Mouse (Mus musculus) cerebellum, adult 2 months (tissue): Measurements from ENCODE around the gene Pde7b. TPM values are rescaled to one million over a fixed set of nuclear protein-coding genes. Genes with fewer than 3 reads are reported as not detected.

ENCODE experiments used
- DNase-seq, 2 experiments: peaks; one replicate each; pipeline ENCODE4 v3.0.0; 2021
- H3K27ac ChIP-seq: fragments of 200-500 bp; 2 replicates; pipeline ENCODE4 v1.5.1; 2012; ENCODE audit warnings: low read length, control low read depth, inconsistent platforms; ENCODE audit not compliant: insufficient read depth
- H3K27me3 ChIP-seq: fragments of 200-500 bp; 2 replicates; pipeline ENCODE4 v1.6.1; 2012; ENCODE audit warnings: inconsistent platforms, mild to moderate bottlenecking, low read length, moderate library complexity; ENCODE audit not compliant: control insufficient read depth, insufficient read depth
- H3K4me1 ChIP-seq: fragments of 200-500 bp; 2 replicates; pipeline ENCODE4 v1.6.1; 2011; ENCODE audit warnings: low read length; ENCODE audit not compliant: control insufficient read depth, insufficient read depth
- H3K4me3 ChIP-seq: fragments of 200-500 bp; replicated peaks from 2 replicates; pipeline ENCODE3; 2011; ENCODE audit warnings: mild to moderate bottlenecking, low read depth, low read length, control low read depth; ENCODE audit not compliant: insufficient read depth
- CTCF ChIP-seq: fragments of 200-500 bp; IDR thresholded peaks from 2 replicates; pipeline ENCODE4 v1.5.1; 2011; ENCODE audit warnings: low read depth, mild to moderate bottlenecking, control low read depth, low read length, moderate library complexity, borderline replicate concordance; ENCODE audit not compliant: insufficient read depth
- POLR2A ChIP-seq: fragments of 200-500 bp; IDR thresholded peaks from 2 replicates; pipeline ENCODE4 v1.6.1; 2011; ENCODE audit warnings: low read length, control low read depth, borderline replicate concordance; ENCODE audit not compliant: insufficient read depth
- WGBS: fragments of 180-500 bp; shearing (Covaris S2); methylation state at CpG from one replicate; pipeline ENCODE4 v1.1.7; 2018; 5-methylcytosine and 5-hydroxymethylcytosine counted together
- polyA plus RNA-seq: library from polyadenylated mRNA; depleted of rRNA; stranded (reverse); fragments of >200 nt; gene quantifications from 2 replicates; pipeline ENCODE4 v1.2.3, GENCODE M21; 2012; rRNA removed

Gene Pde7b
- polyA plus RNA-seq, 1 experiment, result 8.5 TPM

DNA sequence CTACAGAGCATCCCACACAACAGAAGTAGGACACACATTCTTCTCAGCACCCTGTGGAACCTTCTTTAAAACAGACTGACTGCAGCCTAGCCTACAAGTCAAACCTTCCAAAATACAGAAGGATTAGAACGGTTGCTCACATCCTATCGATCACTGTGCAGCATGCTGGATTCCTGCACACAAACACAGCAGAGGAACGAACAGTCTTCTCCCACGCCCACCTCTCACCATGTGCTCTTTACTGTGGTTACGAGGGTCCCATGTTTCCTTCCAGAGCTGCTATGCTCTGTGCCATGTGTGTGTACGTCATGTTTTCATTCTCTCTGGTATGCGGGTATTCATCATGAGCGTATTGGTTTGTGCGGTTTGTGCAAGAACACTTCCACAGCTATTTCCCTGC, 347.3 kb downstream of the Pde7b start:
- no peak overlapping the region for H3K27ac ChIP-seq
- H3K4me1 ChIP-seq, result peaks cover 6% of the 10 kb centered on the region
- no peak for TF ChIP-seq POLR2A
- TF ChIP-seq CTCF, result no peak
- 92% methylated on average over 9 of the region's 9 CpGs for WGBS
- H3K4me3 ChIP-seq, result no peak overlapping the region
- H3K27me3 ChIP-seq, result no peaks in the 10 kb centered on the region
- DNase-seq, result no peak

DNA sequence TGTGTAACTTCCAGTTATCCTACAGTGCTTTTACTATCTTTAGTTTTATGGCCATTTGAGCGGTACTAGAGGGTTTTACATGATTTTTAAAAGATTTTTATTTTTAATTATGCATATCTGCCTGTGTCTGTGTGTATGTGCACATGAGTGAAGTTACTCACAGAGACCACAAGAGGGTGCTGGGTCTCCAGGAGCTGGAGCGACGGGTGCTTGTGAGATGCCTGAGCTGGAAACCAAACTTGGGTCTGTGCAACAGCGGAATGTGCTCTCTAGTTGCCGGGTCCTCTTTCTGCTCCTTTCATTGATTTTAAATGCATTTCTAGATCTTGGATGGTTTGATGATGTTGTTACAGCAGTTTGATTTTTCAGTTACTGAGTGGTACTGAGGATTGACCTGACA, 352.8 kb downstream of the Pde7b start:
- TF ChIP-seq POLR2A (no peak), CTCF (no peak)
- WGBS, result 98% methylated on average over 5 of the region's 5 CpGs
- no peak overlapping the region for H3K4me3 ChIP-seq
- no peaks in the 10 kb centered on the region for H3K4me1 ChIP-seq
- DNase-seq, result no peak
- no peaks in the 10 kb centered on the region for H3K27me3 ChIP-seq
- no peak overlapping the region for H3K27ac ChIP-seq

DNA sequence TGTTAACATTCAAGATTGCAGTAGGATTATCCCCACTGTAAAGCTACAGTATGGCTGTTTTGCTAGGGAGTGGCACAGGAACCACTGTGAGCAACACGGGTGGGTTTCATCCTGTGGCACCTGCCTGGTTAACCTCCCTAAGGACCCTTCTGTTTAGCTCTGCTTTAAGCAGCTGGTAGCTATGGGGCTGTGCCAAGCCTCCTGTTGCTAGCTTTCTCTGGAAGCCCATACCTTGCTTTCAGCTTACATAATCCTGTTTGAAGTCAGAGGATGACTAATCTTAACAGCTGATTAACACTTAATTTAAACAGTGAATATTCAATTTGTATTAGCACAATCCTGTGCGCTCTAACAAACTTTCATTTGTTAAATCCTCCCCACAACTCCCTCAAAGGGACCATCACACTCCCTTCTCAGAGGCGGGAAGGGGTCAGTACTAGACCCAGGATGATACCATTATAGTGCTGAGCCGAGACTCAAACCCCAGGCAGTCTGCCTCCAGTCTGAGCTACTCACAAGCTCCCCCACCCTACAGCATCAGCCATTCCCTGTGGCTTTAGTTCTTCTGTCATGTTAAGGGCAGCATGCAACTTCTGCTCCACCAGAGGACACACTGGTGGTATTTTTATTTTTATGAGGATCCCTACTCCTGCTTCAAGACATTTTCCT, 362.3 kb downstream of the Pde7b start:
- Histone ChIP-seq H3K27ac (no peak overlapping the region), H3K4me1 (no peaks in the 10 kb centered on the region), H3K4me3 (no peak overlapping the region), H3K27me3 (no peaks in the 10 kb centered on the region)
- TF ChIP-seq POLR2A (no peak), CTCF (no peak)
- no peak for DNase-seq
- 50% methylated on average over 4 of the region's 4 CpGs for WGBS

DNA sequence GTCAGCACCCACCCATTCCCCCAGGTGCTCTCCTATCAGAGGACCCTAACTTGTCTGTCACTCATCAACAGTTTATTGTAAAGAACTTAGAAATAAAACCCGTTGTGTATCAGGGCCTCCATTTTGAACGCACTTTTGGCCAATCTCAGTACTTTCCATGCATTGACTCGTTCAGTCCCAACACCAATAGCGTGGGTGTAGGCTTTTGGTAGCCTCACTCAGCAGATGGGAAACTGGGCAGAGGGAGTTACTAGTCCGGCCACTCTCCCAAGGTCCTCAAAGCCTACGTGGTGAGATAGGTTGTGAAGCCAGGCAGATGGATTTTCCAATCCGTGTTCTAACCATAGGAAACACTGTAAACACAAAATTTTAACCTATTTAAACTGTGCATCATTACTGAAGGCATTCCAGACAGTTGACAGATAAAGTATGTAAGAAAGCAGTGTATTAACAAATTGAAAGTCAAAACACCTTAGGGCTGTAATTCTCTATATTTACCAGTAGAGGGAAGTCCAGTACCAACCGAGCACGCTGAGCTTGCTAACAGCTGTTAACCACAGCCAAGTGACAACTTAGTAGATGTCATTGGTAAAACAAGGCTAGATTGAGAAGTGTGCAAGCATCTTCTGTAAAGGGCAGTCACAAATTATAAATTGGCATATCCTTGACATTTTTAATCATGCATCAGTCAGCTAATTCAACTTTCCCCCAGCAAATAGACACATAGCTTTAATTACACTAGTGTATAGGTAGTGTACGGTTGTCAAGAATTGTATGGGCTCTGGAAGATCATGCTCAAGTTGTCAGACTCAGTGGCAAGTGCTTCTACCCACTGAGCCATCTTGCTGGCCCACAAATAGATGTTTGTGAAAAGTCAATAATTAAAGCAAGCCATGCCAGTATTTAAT, 363.1 kb downstream of the Pde7b start:
- Histone ChIP-seq H3K27ac (no peak overlapping the region), H3K27me3 (no peaks in the 10 kb centered on the region), H3K4me3 (no peak overlapping the region), H3K4me1 (no peaks in the 10 kb centered on the region)
- no peak for DNase-seq
- TF ChIP-seq CTCF (peak; percentile 49), POLR2A (no peak)
- WGBS, result 61% methylated on average over 10 of the region's 10 CpGs

DNA sequence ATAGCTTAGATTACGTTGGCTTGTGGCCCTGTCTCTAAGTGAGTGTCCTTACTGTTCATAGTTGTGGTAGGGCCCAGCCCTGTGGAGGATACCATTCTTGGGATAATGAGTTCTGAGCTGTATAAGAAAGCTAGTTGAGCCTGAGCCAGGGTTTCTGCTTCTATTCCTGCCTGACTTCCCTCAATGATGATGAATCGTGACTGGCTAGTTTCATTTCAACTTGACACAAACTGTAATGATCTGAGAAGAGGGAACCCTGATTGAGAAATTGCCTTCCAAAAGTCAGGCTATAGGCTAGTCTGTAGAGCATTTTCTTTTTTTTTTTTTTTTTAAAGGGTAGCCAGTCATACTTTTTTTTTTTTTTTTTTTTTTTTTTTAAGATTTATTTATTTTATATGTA, 376.0 kb downstream of the Pde7b start:
- H3K27me3 ChIP-seq, result no peaks in the 10 kb centered on the region
- DNase-seq, result no peak
- TF ChIP-seq CTCF, result no peak
- no peak for TF ChIP-seq POLR2A
- 79% methylated on average over 2 of the region's 2 CpGs for WGBS
- H3K4me1 ChIP-seq, result no peaks in the 10 kb centered on the region
- H3K4me3 ChIP-seq, result no peak overlapping the region
- H3K27ac ChIP-seq, result no peak overlapping the region

Other genes starting within 250 kb of the Pde7b start
- gene Ahi1, start 227.5 kb upstream of the Pde7b start, polyA plus RNA-seq, result 141 and 142 TPM in 2 replicates